Mouse (Mus musculus): ENCODE results near the gene Mrps10. TPM values are rescaled to one million over a fixed set of nuclear protein-coding genes. Genes with fewer than 3 reads are reported as not detected.
A peak's percentile ranks its signal among the peaks of the same experiment; 100 is the strongest.

The Mrps10 gene
- polyA plus RNA-seq, 1 experiment from 2014 or later = 76.8 TPM

GRCm38 (mm10) chr17:47333409-47333808 lies 35.3 kb upstream of the Mrps10 start:
- H3K36me3 ChIP-seq = peaks cover 65% of the 10 kb centered on the region
- H3K4me2 ChIP-seq (replicated peaks) = no peak overlapping the region
- H3K9me3 ChIP-seq = no peaks in the 10 kb centered on the region
- no peak overlapping the region for H3K4me3 ChIP-seq (replicated peaks)
- no peak overlapping the region for H3K9ac ChIP-seq (replicated peaks)
- no peaks in the 10 kb centered on the region for H3K27me3 ChIP-seq
- WGBS = 17% methylated on average over 2 of the region's 2 CpGs
- peaks cover 13% of the 10 kb centered on the region for H3K4me1 ChIP-seq (replicated peaks)
- no peak overlapping the region; the same call in 1 of the 2 replicates for H3K27ac ChIP-seq
- ATAC-seq = peak; percentile 48; the same call in 1 of the 2 replicates

- Histone ChIP-seq H3K9me3 (peaks cover 7% of the 10 kb centered on the region), H3K27ac (no peak overlapping the region), H3K4me2 (replicated peaks) (no peak overlapping the region), H3K9ac (replicated peaks) (no peak overlapping the region), H3K27me3 (no peaks in the 10 kb centered on the region), H3K4me3 (replicated peaks) (no peak overlapping the region), H3K36me3 (peaks cover 95% of the 10 kb centered on the region), H3K4me1 (replicated peaks) (no peaks in the 10 kb centered on the region)
- 88% methylated on average over 2 of the region's 2 CpGs for WGBS
- no peak for ATAC-seq
Measured at GRCm38 (mm10) chr17:47343121-47343520, 25.6 kb upstream of the Mrps10 start.

- Histone ChIP-seq H3K36me3 (peaks cover 95% of the 10 kb centered on the region), H3K4me1 (replicated peaks) (no peaks in the 10 kb centered on the region), H3K27me3 (no peaks in the 10 kb centered on the region), H3K27ac (no peak overlapping the region), H3K4me2 (replicated peaks) (no peak overlapping the region), H3K9ac (replicated peaks) (no peak overlapping the region), H3K4me3 (replicated peaks) (no peak overlapping the region), H3K9me3 (peaks cover 27% of the 10 kb centered on the region)
- 84% methylated on average over 3 of the region's 3 CpGs for WGBS
- no peak for ATAC-seq
Measured at GRCm38 (mm10) chr17:47349721-47350319, 18.9 kb upstream of the Mrps10 start.

- ATAC-seq = no peak
- Histone ChIP-seq H3K27me3 (0 out of 2 replicates have a peak, but pooled peaks cover 8% of the 10 kb centered on the region), H3K4me3 (replicated peaks) (no peak overlapping the region), H3K27ac (no peak overlapping the region), H3K9me3 (no peaks in the 10 kb centered on the region), H3K4me1 (replicated peaks) (no peaks in the 10 kb centered on the region), H3K36me3 (peaks cover 52% of the 10 kb centered on the region), H3K9ac (replicated peaks) (no peak overlapping the region), H3K4me2 (replicated peaks) (no peak overlapping the region)
- WGBS = 38% methylated on average over 6 of the region's 6 CpGs
Measured at GRCm38 (mm10) chr17:47359964-47360363, 8.7 kb upstream of the Mrps10 start.

GRCm38 (mm10) chr17:47361343-47361742 lies 7.3 kb upstream of the Mrps10 start:
- Histone ChIP-seq H3K9me3 (no peaks in the 10 kb centered on the region), H3K9ac (replicated peaks) (no peak overlapping the region), H3K27ac (no peak overlapping the region), H3K27me3 (peaks cover 22% of the 10 kb centered on the region), H3K4me3 (replicated peaks) (no peak overlapping the region), H3K4me2 (replicated peaks) (no peak overlapping the region), H3K36me3 (peaks cover 38% of the 10 kb centered on the region), H3K4me1 (replicated peaks) (no peaks in the 10 kb centered on the region)
- no peak for ATAC-seq
- WGBS = 85% methylated on average over 11 of the region's 11 CpGs

- peak overlapping the region; percentile 88 for H3K4me2 ChIP-seq (replicated peaks)
- peak overlapping the region; percentile 72 for H3K9ac ChIP-seq (replicated peaks)
- H3K36me3 ChIP-seq = peaks cover 20% of the 10 kb centered on the region
- H3K4me1 ChIP-seq (replicated peaks) = peaks cover 24% of the 10 kb centered on the region
- ATAC-seq = peak; percentile 80
- under 1% methylated on average over 20 of the region's 20 CpGs for WGBS
- H3K4me3 ChIP-seq (replicated peaks) = peak overlapping the region; percentile 79
- peak overlapping the region; percentile 76; the same call in 1 of the 2 replicates for H3K27ac ChIP-seq
- peaks cover 34% of the 10 kb centered on the region for H3K27me3 ChIP-seq
- H3K9me3 ChIP-seq = no peaks in the 10 kb centered on the region
Measured at GRCm38 (mm10) chr17:47369087-47369443, 378 bp downstream of the Mrps10 start.

- Histone ChIP-seq H3K4me1 (replicated peaks) (peaks cover 24% of the 10 kb centered on the region), H3K9ac (replicated peaks) (no peak overlapping the region), H3K27ac (no peak overlapping the region), H3K27me3 (peaks cover 11% of the 10 kb centered on the region; the same call in 1 of the 2 replicates), H3K9me3 (no peaks in the 10 kb centered on the region), H3K4me3 (replicated peaks) (no peak overlapping the region), H3K4me2 (replicated peaks) (0 out of 2 replicates have a peak overlapping the region, but pooled peaks have one; percentile 6), H3K36me3 (peaks cover 44% of the 10 kb centered on the region)
- peak; percentile 67 for ATAC-seq
- WGBS = 6% methylated on average over 4 of the region's 4 CpGs
Measured at GRCm38 (mm10) chr17:47371451-47371850, 2.8 kb downstream of the Mrps10 start.

- no peak overlapping the region for H3K4me2 ChIP-seq (replicated peaks)
- no peaks in the 10 kb centered on the region for H3K9me3 ChIP-seq
- H3K4me3 ChIP-seq (replicated peaks) = no peak overlapping the region
- H3K9ac ChIP-seq (replicated peaks) = no peak overlapping the region
- H3K4me1 ChIP-seq (replicated peaks) = peaks cover 24% of the 10 kb centered on the region
- ATAC-seq = no peak
- H3K36me3 ChIP-seq = peaks cover 68% of the 10 kb centered on the region
- no peaks in the 10 kb centered on the region for H3K27me3 ChIP-seq
- WGBS = 90% methylated on average over 6 of the region's 6 CpGs
- H3K27ac ChIP-seq = no peak overlapping the region
Measured at GRCm38 (mm10) chr17:47373991-47374390, 5.3 kb downstream of the Mrps10 start.

GRCm38 (mm10) chr17:47376779-47377280 lies 8.1 kb downstream of the Mrps10 start:
- H3K9ac ChIP-seq (replicated peaks) = no peak overlapping the region
- ATAC-seq = no peak
- no peak overlapping the region for H3K27ac ChIP-seq
- H3K36me3 ChIP-seq = peaks cover 93% of the 10 kb centered on the region
- H3K4me3 ChIP-seq (replicated peaks) = no peak overlapping the region
- no peaks in the 10 kb centered on the region for H3K27me3 ChIP-seq
- H3K4me1 ChIP-seq (replicated peaks) = peaks cover 5% of the 10 kb centered on the region; the same call in 1 of the 2 replicates
- no peak overlapping the region for H3K4me2 ChIP-seq (replicated peaks)
- H3K9me3 ChIP-seq = no peaks in the 10 kb centered on the region
- 90% methylated on average over 6 of the region's 6 CpGs for WGBS

- Histone ChIP-seq H3K4me2 (replicated peaks) (no peak overlapping the region), H3K36me3 (peaks cover 82% of the 10 kb centered on the region), H3K27ac (no peak overlapping the region), H3K9me3 (no peaks in the 10 kb centered on the region), H3K4me1 (replicated peaks) (peaks cover 7% of the 10 kb centered on the region; the same call in 1 of the 2 replicates), H3K9ac (replicated peaks) (no peak overlapping the region), H3K4me3 (replicated peaks) (no peak overlapping the region), H3K27me3 (no peaks in the 10 kb centered on the region)
- WGBS = 80% methylated on average over 15 of the region's 15 CpGs
- ATAC-seq = no peak
Measured at GRCm38 (mm10) chr17:47378133-47378532, 9.4 kb downstream of the Mrps10 start.

- peaks cover 10% of the 10 kb centered on the region; the same call in 1 of the 2 replicates for H3K4me1 ChIP-seq (replicated peaks)
- peak overlapping the region; percentile 30; the same call in 1 of the 2 replicates for H3K27ac ChIP-seq
- H3K9me3 ChIP-seq = 0 out of 2 replicates have a peak, but pooled peaks cover 3% of the 10 kb centered on the region
- no peak overlapping the region for H3K4me3 ChIP-seq (replicated peaks)
- H3K36me3 ChIP-seq = peaks cover 47% of the 10 kb centered on the region
- peak; percentile 24; the same call in 1 of the 2 replicates for ATAC-seq
- 42% methylated on average over 11 of the region's 11 CpGs for WGBS
- H3K9ac ChIP-seq (replicated peaks) = no peak overlapping the region
- no peaks in the 10 kb centered on the region for H3K27me3 ChIP-seq
- no peak overlapping the region for H3K4me2 ChIP-seq (replicated peaks)
Measured at GRCm38 (mm10) chr17:47381917-47382316, 13.2 kb downstream of the Mrps10 start.

- Histone ChIP-seq H3K9me3 (0 out of 2 replicates have a peak, but pooled peaks cover 3% of the 10 kb centered on the region), H3K36me3 (peaks cover 34% of the 10 kb centered on the region), H3K4me1 (replicated peaks) (peaks cover 10% of the 10 kb centered on the region; the same call in 1 of the 2 replicates), H3K9ac (replicated peaks) (no peak overlapping the region), H3K27ac (no peak overlapping the region), H3K4me3 (replicated peaks) (no peak overlapping the region), H3K4me2 (replicated peaks) (no peak overlapping the region), H3K27me3 (no peaks in the 10 kb centered on the region)
- no peak for ATAC-seq
- WGBS = 90% methylated on average over 4 of the region's 4 CpGs
Measured at GRCm38 (mm10) chr17:47383266-47383665, 14.6 kb downstream of the Mrps10 start.

Data from midbrain, embryonic 13.5 days (tissue).